Mouse (Mus musculus): Measurements from ENCODE around the gene B4galt5.

GRCm38 (mm10) chr2:167386998-167387397, 38.0 kb upstream of the B4galt5 start:
- TF ChIP-seq BHLHE40 (IDR thresholded peaks at IDR 0.05; ENCODE audit: borderline replicate concordance, low read depth, low read length) (no peak), MAX (IDR thresholded peaks at IDR 0.05; ENCODE audit: low read length) (no peak), HCFC1 (IDR thresholded peaks at IDR 0.05; ENCODE audit: low read depth, low read length) (no peak), ETS1 (IDR thresholded peaks at IDR 0.05; ENCODE audit: low read depth, low read length) (no peak), CTCF (IDR thresholded peaks at IDR 0.05 in 2 of 3, conservative IDR thresholded peaks at IDR 0.05 in 1 of 3; ENCODE audit: control insufficient read depth in 1 of 3, insufficient read depth in 1 of 3, low read depth in 2 of 3, low read length in 3 of 3, poor library complexity in 1 of 3, severe bottlenecking in 1 of 3) (no peak), MAFK (IDR thresholded peaks at IDR 0.05; ENCODE audit: borderline replicate concordance, low read depth, low read length) (no peak), ZMIZ1 (IDR thresholded peaks at IDR 0.05; ENCODE audit: low read depth, low read length) (no peak), MXI1 (IDR thresholded peaks at IDR 0.05; ENCODE audit: low read depth, low read length) (no peak), POLR2A (IDR thresholded peaks at IDR 0.05; ENCODE audit: control insufficient read depth in 1 of 2, insufficient read depth in 1 of 2, low read depth in 1 of 2, low read length in 2 of 2, poor library complexity in 1 of 2) (no peak), ZKSCAN1 (IDR thresholded peaks at IDR 0.05; ENCODE audit: low read depth, low read length) (no peak)
